Mouse (Mus musculus) liver, postnatal 0 days (tissue): ENCODE results near the gene Lamb2. TPM values are rescaled to one million over a fixed set of nuclear protein-coding genes. Genes with fewer than 3 reads are reported as not detected.

Experiments used
- ATAC-seq: fragments of 200-750 bp; cut with Nextera tagmentation; 2 replicates; pipeline ENCODE4 v1.8.0; 2017; ENCODE audit warnings: mild to moderate bottlenecking, moderate library complexity
- DNase-seq: peaks from one replicate; pipeline ENCODE4 v3.0.0-alpha.2; 2016
- H3K27ac ChIP-seq: fragments of 300-500 bp; sonication (generic); 2 replicates; pipeline ENCODE4 v1.5.1; 2014; ENCODE audit warnings: antibody characterized with exemption, moderate library complexity, mild to moderate bottlenecking, low read depth
- H3K27me3 ChIP-seq: fragments of 300-500 bp; sonication (generic); 2 replicates; pipeline ENCODE4 v1.6.1; 2014; ENCODE audit warnings: low read length, control low read depth, mixed read lengths; ENCODE audit not compliant: insufficient read depth
- H3K36me3 ChIP-seq: fragments of 300-500 bp; sonication (generic); replicated peaks from 2 replicates; pipeline ENCODE4 v1.6.1; 2014; ENCODE audit warnings: mild to moderate bottlenecking, control low read depth, low read length, moderate library complexity, mixed read lengths; ENCODE audit not compliant: insufficient read depth
- H3K4me1 ChIP-seq: fragments of 300-500 bp; sonication (generic); 2 replicates; pipeline ENCODE4 v1.6.1; 2014; ENCODE audit warnings: antibody characterized with exemption, mild to moderate bottlenecking, control low read depth; ENCODE audit not compliant: insufficient read depth
- H3K4me2 ChIP-seq: fragments of 300-500 bp; sonication (generic); 2 replicates; pipeline ENCODE4 v1.6.1; 2014; ENCODE audit warnings: low read depth, mild to moderate bottlenecking, low read length, moderate library complexity, mixed read lengths
- H3K4me3 ChIP-seq: fragments of 300-500 bp; sonication (generic); 2 replicates; pipeline ENCODE4 v1.5.1; 2014; ENCODE audit warnings: low read depth, low read length
- H3K9ac ChIP-seq: fragments of 300-500 bp; sonication (generic); replicated peaks from 2 replicates; pipeline ENCODE4 v1.6.1; 2014; ENCODE audit warnings: mild to moderate bottlenecking, moderate library complexity
- H3K9me3 ChIP-seq: fragments of 300-500 bp; sonication (generic); 2 replicates; pipeline ENCODE4 v1.6.1; 2016; ENCODE audit warnings: mild to moderate bottlenecking, control low read depth, low read length, mixed read lengths
- CTCF ChIP-seq: sonication (generic); IDR thresholded peaks from 2 replicates; pipeline ENCODE4 v1.5.1; 2016; ENCODE audit warnings: antibody characterized with exemption, low read depth
- EP300 ChIP-seq: IDR thresholded peaks from 2 replicates; pipeline ENCODE4 v1.6.1; 2016; ENCODE audit warnings: antibody characterized with exemption, low read depth, mild to moderate bottlenecking
- WGBS: fragments of 180-500 bp; shearing (Covaris S2); extraction: QIAGEN DNeasy Blood & Tissue Kit; methylation state at CpG from one replicate; pipeline ENCODE4 v1.1.7; 2014; ENCODE audit not compliant: insufficient replicate concordance; 5-methylcytosine and 5-hydroxymethylcytosine counted together
- polyA plus RNA-seq: library from polyadenylated mRNA; unstranded; fragments of >200 nt; fragmentation: Nextera tagmentation; extraction: Ambion mirVana; gene quantifications from 2 replicates; pipeline ENCODE4 v1.2.1, GENCODE M21; 2015

The Lamb2 gene
- polyA plus RNA-seq, 1 experiment from 2014 or later, result 3.9 TPM

- Histone ChIP-seq H3K9ac (peak within 1 kb of the TSS; percentile 88), H3K27me3 (no peaks in the 10 kb centered on the region), H3K4me2 (peak within 1 kb of the TSS; percentile 85), H3K4me3 (peak within 1 kb of the TSS; percentile 73), H3K27ac (peak within 1 kb of the TSS; percentile 81), H3K9me3 (no peaks in the 10 kb centered on the region), H3K36me3 (peaks cover 17% of the 10 kb centered on the region), H3K4me1 (peaks cover 18% of the 10 kb centered on the region)
- peak; percentile 91 for DNase-seq
- peak; percentile 92 for ATAC-seq
- WGBS, result under 1% methylated on average over 47 of the region's 52 CpGs
- TF ChIP-seq EP300 (no peak), CTCF (no peak)
Observed at GRCm38 (mm10) chr9:108460319-108461178, 19.0 kb upstream of the Lamb2 start, which contains the start of gene Ccdc71. Ccdc71 (plus strand) TSS chr9:108460527.

GRCm38 (mm10) chr9:108461181-108461631, 18.3 kb upstream of the Lamb2 start, which contains the start of gene Klhdc8b:
Klhdc8b (minus strand) TSS chr9:108461581.
- WGBS, result 25% methylated on average over 11 of the region's 11 CpGs

GRCm38 (mm10) chr9:108461675-108462074, 17.9 kb upstream of the Lamb2 start:
- 81% methylated on average over 5 of the region's 5 CpGs for WGBS
- H3K4me3 ChIP-seq, result peak overlapping the region; percentile 73

More at GRCm38 (mm10) chr9:108461181-108461631, 18.3 kb upstream of the Lamb2 start, which contains the start of gene Klhdc8b:
- H3K9ac ChIP-seq, result peak within 1 kb of the TSS; percentile 88
- H3K4me3 ChIP-seq, result peak within 1 kb of the TSS; percentile 73
- no peak for ATAC-seq
- H3K36me3 ChIP-seq, result peaks cover 21% of the 10 kb centered on the region
- H3K4me2 ChIP-seq, result peak within 1 kb of the TSS; percentile 85
- no peak for DNase-seq
- no peaks in the 10 kb centered on the region for H3K27me3 ChIP-seq
- TF ChIP-seq CTCF, result no peak
- TF ChIP-seq EP300, result no peak
- H3K27ac ChIP-seq, result peak within 1 kb of the TSS; percentile 81
- peaks cover 18% of the 10 kb centered on the region for H3K4me1 ChIP-seq
- no peaks in the 10 kb centered on the region for H3K9me3 ChIP-seq

GRCm38 (mm10) chr9:108462192-108462591, 17.3 kb upstream of the Lamb2 start:
- whole genome bisulfite sequencing, result 85% methylated on average over 10 of the region's 10 CpGs
- Histone ChIP-seq H3K4me3 (no peak overlapping the region), H3K9me3 (no peaks in the 10 kb centered on the region), H3K36me3 (peaks cover 21% of the 10 kb centered on the region), H3K4me2 (0 out of 2 replicates have a peak overlapping the region, but pooled peaks have one; percentile 85), H3K9ac (no peak overlapping the region), H3K27ac (no peak overlapping the region), H3K27me3 (no peaks in the 10 kb centered on the region), H3K4me1 (peaks cover 18% of the 10 kb centered on the region)
- ATAC-seq (no peak), DNase-seq (no peak)
- TF ChIP-seq EP300, result no peak
- TF ChIP-seq CTCF, result no peak

More at GRCm38 (mm10) chr9:108461675-108462074, 17.9 kb upstream of the Lamb2 start:
- peaks cover 18% of the 10 kb centered on the region for H3K4me1 ChIP-seq
- H3K9me3 ChIP-seq, result no peaks in the 10 kb centered on the region
- DNase-seq (no peak), ATAC-seq (no peak)
- TF ChIP-seq CTCF (no peak), EP300 (no peak)
- peak overlapping the region; percentile 85 for H3K4me2 ChIP-seq
- H3K27me3 ChIP-seq, result no peaks in the 10 kb centered on the region
- peaks cover 21% of the 10 kb centered on the region for H3K36me3 ChIP-seq
- H3K27ac ChIP-seq, result no peak overlapping the region
- peak overlapping the region; percentile 88 for H3K9ac ChIP-seq

GRCm38 (mm10) chr9:108463713-108464112, 15.8 kb upstream of the Lamb2 start:
- Histone ChIP-seq H3K27ac (no peak overlapping the region), H3K27me3 (no peaks in the 10 kb centered on the region), H3K4me3 (no peak overlapping the region), H3K4me2 (no peak overlapping the region), H3K9me3 (no peaks in the 10 kb centered on the region), H3K36me3 (peaks cover 21% of the 10 kb centered on the region), H3K4me1 (peaks cover 18% of the 10 kb centered on the region), H3K9ac (no peak overlapping the region)
- ATAC-seq (no peak), DNase-seq (no peak)
- no peak for TF ChIP-seq EP300
- TF ChIP-seq CTCF, result no peak
- WGBS, result 96% methylated on average over 9 of the region's 9 CpGs

- 85% methylated on average over 2 of the region's 2 CpGs for WGBS
- no peak for TF ChIP-seq CTCF
- TF ChIP-seq EP300, result no peak
- H3K4me2 ChIP-seq, result no peak overlapping the region
- H3K4me3 ChIP-seq, result no peak overlapping the region
- no peaks in the 10 kb centered on the region for H3K27me3 ChIP-seq
- H3K36me3 ChIP-seq, result peaks cover 21% of the 10 kb centered on the region
- no peak overlapping the region for H3K27ac ChIP-seq
- peaks cover 12% of the 10 kb centered on the region for H3K4me1 ChIP-seq
- no peak overlapping the region for H3K9ac ChIP-seq
- H3K9me3 ChIP-seq, result no peaks in the 10 kb centered on the region
- DNase-seq, result no peak
- ATAC-seq, result no peak
Observed at GRCm38 (mm10) chr9:108466219-108466618, 13.3 kb upstream of the Lamb2 start.
